Mouse (Mus musculus) hindbrain, embryonic 16.5 days (tissue): Measurements from ENCODE around the gene Shtn1. TPM values are rescaled to one million over a fixed set of nuclear protein-coding genes. Genes with fewer than 3 reads are reported as not detected.

Source experiments
- ATAC-seq: fragments of 200-750 bp; cut with Nextera tagmentation; 2 replicates; pipeline ENCODE4 v1.8.0; 2017; ENCODE audit warnings: moderate TSS enrichment, moderate library complexity
- H3K27ac ChIP-seq: fragments of 300-500 bp; sonication (generic); 2 replicates; pipeline ENCODE4 v1.5.1; 2014; ENCODE audit warnings: low read depth, mild to moderate bottlenecking, control low read depth, low read length, moderate library complexity
- H3K27me3 ChIP-seq: fragments of 300-500 bp; sonication (generic); replicated peaks from 2 replicates; pipeline ENCODE4 v1.6.1; 2014; ENCODE audit warnings: low read length; ENCODE audit not compliant: control insufficient read depth, insufficient read depth
- H3K36me3 ChIP-seq: fragments of 300-500 bp; sonication (generic); 2 replicates; pipeline ENCODE4 v1.6.1; 2014; ENCODE audit warnings: mild to moderate bottlenecking, low read length, moderate library complexity, mixed read lengths; ENCODE audit not compliant: control insufficient read depth, insufficient read depth
- H3K4me1 ChIP-seq: fragments of 300-500 bp; sonication (generic); 2 replicates; pipeline ENCODE4 v1.6.1; 2014; ENCODE audit warnings: low read depth, low read length; ENCODE audit not compliant: control insufficient read depth, insufficient read depth
- H3K4me2 ChIP-seq: fragments of 300-500 bp; sonication (generic); 2 replicates; pipeline ENCODE4 v1.6.1; 2014; ENCODE audit warnings: mild to moderate bottlenecking, low read length, control low read depth, moderate library complexity
- H3K4me3 ChIP-seq: fragments of 300-500 bp; sonication (generic); 2 replicates; pipeline ENCODE4 v1.5.1; 2014; ENCODE audit warnings: mild to moderate bottlenecking, low read length, control low read depth, moderate library complexity
- H3K9ac ChIP-seq: fragments of 300-500 bp; sonication (generic); 2 replicates; pipeline ENCODE4 v1.6.1; 2014; ENCODE audit warnings: low read depth, mild to moderate bottlenecking, control low read depth, low read length, moderate library complexity
- H3K9me3 ChIP-seq: fragments of 300-500 bp; sonication (generic); 2 replicates; pipeline ENCODE4 v1.6.1; 2014; ENCODE audit warnings: mild to moderate bottlenecking, low read length, moderate library complexity; ENCODE audit not compliant: control insufficient read depth
- WGBS: fragments of 180-500 bp; shearing (Covaris S2); extraction: QIAGEN DNeasy Blood & Tissue Kit; methylation state at CpG from one replicate; pipeline ENCODE4 v1.1.7; 2014; 5-methylcytosine and 5-hydroxymethylcytosine counted together
- polyA plus RNA-seq: library from polyadenylated mRNA; unstranded; fragments of >200 nt; fragmentation: Nextera tagmentation; extraction: Ambion mirVana; gene quantifications from 2 replicates; pipeline ENCODE4 v1.2.1, GENCODE M21; 2015

The Shtn1 gene
- polyA plus RNA-seq, 1 experiment from 2014 or later, result 57.0 TPM

DNA sequence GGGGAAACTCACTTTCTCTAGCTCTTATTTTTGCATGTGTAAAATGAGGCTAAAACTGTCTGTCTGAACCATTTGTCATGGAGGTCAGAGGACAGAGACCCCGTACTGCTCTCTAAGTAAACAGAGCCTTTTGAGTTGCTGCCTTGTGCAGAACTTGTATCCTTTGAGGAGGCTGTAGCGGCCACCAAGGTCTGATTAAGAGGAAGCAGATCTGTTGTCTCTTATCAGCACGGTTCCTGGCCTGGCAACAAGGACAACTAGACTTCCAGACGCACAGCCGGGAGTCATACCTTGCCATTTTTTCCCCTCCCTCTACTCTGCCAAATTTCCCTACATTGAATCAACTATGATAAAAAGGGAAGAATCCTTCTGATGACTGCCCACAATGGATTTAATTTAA lies 18.5 kb downstream of the Shtn1 start:
- H3K27me3 ChIP-seq, result no peaks in the 10 kb centered on the region
- no peaks in the 10 kb centered on the region for H3K36me3 ChIP-seq
- ATAC-seq, result no peak
- H3K9me3 ChIP-seq, result no peaks in the 10 kb centered on the region
- no peak overlapping the region for H3K27ac ChIP-seq
- H3K4me3 ChIP-seq, result no peak overlapping the region
- no peak overlapping the region for H3K9ac ChIP-seq
- H3K4me2 ChIP-seq, result no peak overlapping the region
- H3K4me1 ChIP-seq, result no peaks in the 10 kb centered on the region
- WGBS, result 35% methylated on average over 5 of the region's 5 CpGs

DNA sequence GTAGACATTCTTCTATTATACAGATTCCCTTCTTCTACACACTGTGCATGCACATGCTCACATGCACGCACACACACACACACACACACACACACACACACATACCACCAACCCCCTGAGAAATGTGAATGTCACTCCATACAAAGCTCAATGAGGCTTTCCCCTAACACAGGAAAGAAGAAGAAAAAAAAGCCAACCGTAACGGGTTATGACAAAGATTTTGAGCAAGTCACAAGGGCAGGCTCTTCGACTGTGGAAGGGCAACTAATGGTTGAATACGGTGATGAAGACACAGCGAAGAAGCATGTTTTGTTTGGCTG lies 21.3 kb downstream of the Shtn1 start:
- Histone ChIP-seq H3K27ac (no peak overlapping the region), H3K27me3 (no peaks in the 10 kb centered on the region), H3K4me3 (no peak overlapping the region), H3K9me3 (no peaks in the 10 kb centered on the region), H3K9ac (no peak overlapping the region), H3K36me3 (no peaks in the 10 kb centered on the region), H3K4me1 (no peaks in the 10 kb centered on the region), H3K4me2 (no peak overlapping the region)
- 73% methylated on average over 6 of the region's 6 CpGs for WGBS
- ATAC-seq, result 0 out of 2 replicates have a peak, but pooled peaks have one; percentile 52

DNA sequence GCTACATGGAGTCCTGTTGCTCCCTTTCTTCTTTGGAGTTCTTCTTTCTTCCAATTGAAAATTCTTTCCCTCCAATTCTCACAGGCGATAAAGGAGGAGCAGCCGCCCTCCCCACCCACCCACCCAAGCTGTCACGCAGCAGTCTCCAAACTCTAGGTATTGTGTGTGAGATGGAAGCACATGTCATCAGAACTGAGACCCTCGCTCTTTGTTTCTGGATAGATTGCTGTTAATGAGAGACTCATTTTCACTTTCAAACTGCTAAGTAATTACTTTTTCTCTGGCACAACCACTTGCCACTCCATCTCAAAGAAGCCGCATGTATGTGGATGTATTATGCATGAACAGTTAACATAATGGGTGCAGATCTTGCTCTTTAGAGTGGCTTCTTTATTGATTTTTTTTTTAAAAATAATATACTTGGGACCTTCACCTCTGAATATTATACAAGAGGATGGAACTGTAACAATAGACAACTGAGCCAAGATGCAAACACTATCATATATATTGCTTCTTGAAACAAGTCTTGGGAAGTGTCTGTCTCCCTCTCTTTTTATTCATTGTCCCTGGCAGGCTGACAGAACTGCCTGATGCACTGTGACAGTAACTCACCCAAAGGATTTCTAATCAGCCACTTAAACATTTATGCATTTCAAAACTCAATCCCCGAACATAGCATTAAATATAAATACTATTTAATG lies 21.8 kb downstream of the Shtn1 start:
- no peaks in the 10 kb centered on the region for H3K4me1 ChIP-seq
- no peak overlapping the region for H3K4me3 ChIP-seq
- ATAC-seq, result 0 out of 2 replicates have a peak, but pooled peaks have one; percentile 27
- H3K9ac ChIP-seq, result no peak overlapping the region
- 62% methylated on average over 6 of the region's 6 CpGs for WGBS
- no peak overlapping the region for H3K4me2 ChIP-seq
- H3K9me3 ChIP-seq, result no peaks in the 10 kb centered on the region
- H3K27ac ChIP-seq, result no peak overlapping the region
- H3K36me3 ChIP-seq, result no peaks in the 10 kb centered on the region
- no peaks in the 10 kb centered on the region for H3K27me3 ChIP-seq

DNA sequence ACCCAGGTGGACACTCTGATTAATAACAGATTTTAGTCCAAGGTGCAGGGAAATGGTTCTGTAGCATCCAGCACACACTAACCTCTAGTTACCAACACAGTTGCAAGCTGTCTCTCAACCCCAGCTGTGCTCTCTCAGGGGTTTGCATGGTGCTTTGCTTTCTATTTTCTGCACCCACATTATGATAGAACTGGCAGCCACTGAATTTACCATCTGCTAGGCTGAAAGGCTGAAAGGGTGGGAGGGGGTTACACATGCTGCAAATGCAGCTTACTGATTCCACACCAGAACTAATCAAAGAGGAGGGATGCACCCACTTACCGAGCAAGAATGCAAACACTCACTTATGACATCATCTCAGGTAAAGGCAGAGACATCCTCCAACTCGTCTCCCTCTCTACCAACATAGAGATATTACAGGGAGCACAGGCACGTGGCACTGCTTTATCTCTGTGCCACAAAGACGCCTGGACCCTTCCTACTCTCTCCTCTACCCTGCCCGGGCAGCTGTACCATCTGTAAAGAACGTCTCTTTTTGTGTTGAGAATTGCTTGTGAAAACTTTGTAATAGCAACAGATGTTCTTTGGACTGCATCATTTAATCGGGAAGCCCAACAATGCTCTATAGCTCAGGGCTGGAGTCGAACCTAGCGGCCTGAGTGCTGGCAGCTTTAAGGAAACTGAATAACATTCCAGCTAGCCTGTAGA lies 23.0 kb downstream of the Shtn1 start:
- Histone ChIP-seq H3K9me3 (no peaks in the 10 kb centered on the region), H3K9ac (no peak overlapping the region), H3K36me3 (no peaks in the 10 kb centered on the region), H3K4me1 (no peaks in the 10 kb centered on the region), H3K27me3 (no peaks in the 10 kb centered on the region), H3K4me3 (no peak overlapping the region), H3K27ac (no peak overlapping the region), H3K4me2 (no peak overlapping the region)
- no peak for ATAC-seq
- WGBS, result 65% methylated on average over 9 of the region's 9 CpGs

DNA sequence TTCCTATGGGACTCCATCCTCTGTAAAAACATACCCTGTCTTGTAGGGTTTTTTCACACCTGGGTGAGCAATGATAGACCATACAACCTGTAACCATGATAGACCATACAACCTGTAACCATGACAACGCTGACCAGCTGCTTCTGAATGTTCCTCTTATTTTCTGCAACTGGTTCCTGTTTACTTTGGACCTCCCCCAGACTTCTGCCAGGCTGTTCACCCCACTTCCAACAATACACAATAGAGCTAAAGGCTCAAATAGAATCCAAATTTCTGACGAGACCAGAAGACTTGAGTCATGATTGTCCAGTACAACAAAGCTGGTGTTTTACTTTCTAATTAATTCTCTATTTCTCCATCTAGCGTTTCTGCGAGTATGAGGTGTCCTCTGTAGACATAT lies 23.8 kb downstream of the Shtn1 start:
- H3K9ac ChIP-seq, result no peak overlapping the region
- no peak overlapping the region for H3K27ac ChIP-seq
- no peaks in the 10 kb centered on the region for H3K36me3 ChIP-seq
- no peaks in the 10 kb centered on the region for H3K27me3 ChIP-seq
- H3K4me2 ChIP-seq, result no peak overlapping the region
- H3K9me3 ChIP-seq, result no peaks in the 10 kb centered on the region
- no peaks in the 10 kb centered on the region for H3K4me1 ChIP-seq
- ATAC-seq, result no peak
- 58% methylated on average over 4 of the region's 4 CpGs for WGBS
- H3K4me3 ChIP-seq, result no peak overlapping the region

DNA sequence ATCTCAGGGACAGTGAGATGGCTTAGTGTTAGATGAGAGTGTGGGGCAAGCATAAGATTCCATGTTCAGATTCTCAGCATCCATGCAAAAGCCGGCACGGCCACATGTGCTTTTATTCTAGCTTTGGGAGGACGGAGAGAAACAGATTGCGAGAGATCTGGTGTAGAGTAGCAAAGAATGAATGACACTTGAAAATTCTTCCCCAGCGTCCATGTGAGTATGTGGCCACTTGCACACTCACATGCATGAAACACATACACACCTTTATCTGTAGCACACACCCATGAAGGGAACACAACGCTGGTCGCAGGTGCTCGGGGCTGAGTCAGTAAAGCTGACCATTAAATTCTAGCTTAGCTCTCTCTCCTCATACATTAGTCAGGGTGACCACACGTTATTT lies 24.3 kb downstream of the Shtn1 start:
- Histone ChIP-seq H3K9me3 (no peaks in the 10 kb centered on the region), H3K4me1 (no peaks in the 10 kb centered on the region), H3K27me3 (no peaks in the 10 kb centered on the region), H3K4me3 (no peak overlapping the region), H3K36me3 (no peaks in the 10 kb centered on the region), H3K27ac (no peak overlapping the region), H3K9ac (no peak overlapping the region), H3K4me2 (no peak overlapping the region)
- no peak for ATAC-seq
- 86% methylated on average over 9 of the region's 9 CpGs for WGBS

DNA sequence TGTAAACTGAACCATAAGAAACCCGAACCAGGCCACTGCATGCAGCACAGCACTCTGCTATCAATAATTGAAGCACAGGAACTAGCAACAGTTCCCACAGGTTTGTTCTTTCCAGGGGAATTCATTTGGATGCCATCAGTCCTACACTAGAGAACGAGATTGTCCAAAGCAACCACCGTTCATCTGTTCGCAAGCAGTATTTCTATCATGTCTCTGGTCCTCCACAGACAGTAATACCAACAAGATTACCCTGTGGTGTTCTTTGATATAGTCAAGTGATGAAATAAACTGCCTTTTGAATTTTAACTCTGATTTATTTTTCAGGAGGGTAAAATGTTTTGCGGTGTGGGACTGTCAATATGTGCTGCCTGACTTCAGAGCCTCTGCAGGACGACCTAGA lies 27.0 kb downstream of the Shtn1 start:
- Histone ChIP-seq H3K4me3 (no peak overlapping the region), H3K9ac (no peak overlapping the region), H3K9me3 (no peaks in the 10 kb centered on the region), H3K27ac (no peak overlapping the region), H3K4me1 (no peaks in the 10 kb centered on the region; the same call in 1 of the 2 replicates), H3K36me3 (no peaks in the 10 kb centered on the region), H3K4me2 (no peak overlapping the region), H3K27me3 (no peaks in the 10 kb centered on the region)
- no peak for ATAC-seq
- WGBS, result 88% methylated on average over 6 of the region's 6 CpGs

DNA sequence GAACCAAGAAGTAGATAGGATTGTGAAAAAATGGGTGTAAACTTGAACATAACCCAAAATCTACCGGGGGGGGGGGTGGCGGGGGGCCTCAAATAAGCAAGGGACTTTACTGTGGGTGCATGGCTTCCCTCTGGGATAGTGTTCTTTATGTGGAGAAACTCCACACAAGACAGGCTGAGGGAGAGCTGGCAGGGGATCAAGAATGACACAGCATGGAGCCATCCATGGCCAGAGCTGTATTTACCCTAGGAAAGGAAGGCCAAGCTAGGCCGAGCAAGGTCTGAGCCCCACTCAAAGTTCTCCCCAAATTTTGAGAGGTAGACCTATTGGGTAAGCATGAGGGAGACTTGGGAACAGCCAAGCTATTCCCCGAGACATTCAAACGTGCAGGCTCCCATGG lies 28.4 kb downstream of the Shtn1 start:
- WGBS, result 79% methylated on average over 5 of the region's 5 CpGs
- Histone ChIP-seq H3K9me3 (no peaks in the 10 kb centered on the region), H3K4me1 (no peaks in the 10 kb centered on the region; the same call in 1 of the 2 replicates), H3K27me3 (no peaks in the 10 kb centered on the region), H3K36me3 (no peaks in the 10 kb centered on the region), H3K4me2 (no peak overlapping the region), H3K9ac (no peak overlapping the region), H3K27ac (no peak overlapping the region), H3K4me3 (no peak overlapping the region)
- ATAC-seq, result no peak

DNA sequence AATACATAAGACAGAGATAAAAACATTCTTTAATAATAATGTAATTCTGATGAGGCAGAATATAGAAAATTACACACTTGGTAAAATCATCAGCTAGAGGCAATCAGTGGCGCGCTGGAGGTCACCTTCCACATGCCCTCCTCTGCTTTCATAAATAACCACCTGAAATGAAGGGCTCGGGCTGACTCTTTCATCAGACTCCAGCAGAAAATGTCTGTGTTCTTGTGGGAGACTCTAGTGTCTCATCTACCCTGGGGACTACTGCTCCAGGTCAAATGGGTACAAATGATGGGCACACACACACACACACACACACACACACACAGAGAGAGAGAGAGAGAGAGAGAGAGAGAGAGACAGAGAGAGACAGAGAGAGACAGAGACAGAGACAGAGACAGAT lies 34.8 kb downstream of the Shtn1 start:
- no peaks in the 10 kb centered on the region for H3K27me3 ChIP-seq
- WGBS, result 79% methylated on average over 3 of the region's 3 CpGs

More for the DNA sequence above, 34.8 kb downstream of the Shtn1 start:
- no peak overlapping the region for H3K4me3 ChIP-seq
- H3K9me3 ChIP-seq, result no peaks in the 10 kb centered on the region
- no peak for ATAC-seq
- H3K36me3 ChIP-seq, result no peaks in the 10 kb centered on the region
- no peak overlapping the region for H3K9ac ChIP-seq
- H3K27ac ChIP-seq, result no peak overlapping the region
- no peaks in the 10 kb centered on the region; the same call in 1 of the 2 replicates for H3K4me1 ChIP-seq
- H3K4me2 ChIP-seq, result no peak overlapping the region
